Mouse (Mus musculus) myocyte (in vitro differentiated cells): ENCODE results near the gene Pxmp4.

Experiments used
- CEBPB ChIP-seq: IDR thresholded peaks from 2 replicates; pipeline ENCODE4 v1.6.1; 2011; ENCODE audit warnings: mild to moderate bottlenecking, moderate library complexity; ENCODE audit not compliant: poor library complexity, insufficient read depth, severe bottlenecking
- MAX ChIP-seq: IDR thresholded peaks from one replicate; pipeline ENCODE4 v1.6.1; 2011; ENCODE audit warnings: low read depth, mild to moderate bottlenecking, control low read depth
- MYOG ChIP-seq, 3 experiments: IDR thresholded peaks; one replicate each; pipeline ENCODE4 v1.6.1; 2011; ENCODE audit warnings: control low read depth in 2 of 3, low read depth in 2 of 3, mild to moderate bottlenecking in 2 of 3; ENCODE audit not compliant: insufficient read length in 2 of 3, control insufficient read depth in 1 of 3, insufficient read depth in 1 of 3
- POLR2A ChIP-seq: IDR thresholded peaks from one replicate; pipeline ENCODE4 v1.6.1; 2011; ENCODE audit warnings: low read depth, mild to moderate bottlenecking, control low read depth, moderate library complexity; ENCODE audit not compliant: insufficient read length

GRCm38 (mm10) chr2:154604156-154604555 lies 648 bp upstream of the Pxmp4 start:
- TF ChIP-seq CEBPB, result no peak
- no peak for TF ChIP-seq MYOG (IDR thresholded peaks at IDR 0.05; ENCODE audit: control insufficient read depth in 1 of 3, insufficient read depth in 1 of 3, insufficient read length in 2 of 3, low read depth in 2 of 3)
- no peak for TF ChIP-seq POLR2A
- no peak for TF ChIP-seq MAX
